ENCODE assay signal across 10 mouse cellular contexts in the genomic region with DNA sequence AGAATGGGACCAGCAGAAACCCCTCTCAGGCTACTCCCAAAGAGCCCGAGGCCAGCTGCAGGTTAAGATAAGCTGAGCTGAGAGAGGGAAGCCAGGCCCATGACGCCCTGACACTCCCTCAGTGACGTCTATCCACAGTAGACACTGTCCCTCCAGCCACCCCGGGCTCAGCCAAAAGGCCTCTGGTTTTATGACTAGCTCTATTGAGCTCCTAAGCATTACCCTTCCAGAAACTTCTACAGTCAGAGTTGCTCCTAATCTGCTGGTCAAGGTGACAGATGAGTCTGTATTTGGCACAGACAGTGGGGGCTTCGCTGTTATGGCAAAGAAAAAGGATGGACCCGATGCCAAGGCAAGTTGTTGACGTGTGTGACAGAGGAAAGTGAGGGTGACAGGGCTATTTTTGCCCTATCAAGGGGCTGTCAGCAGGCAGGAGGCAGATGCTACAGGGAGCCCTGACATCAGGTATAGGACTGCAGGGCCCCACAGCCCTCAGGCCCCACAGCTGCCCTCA.
DNase-seq lines count a peak whose midpoint lies in the region; ATAC-seq lines count a peak whose summit lies in the region.
"Had no signal": no experiment of that assay in that cellular context is flagged by ENCODE, and none has a peak within 500 bp of the region (broad histone marks: within the 10 kb centered on the region; RNA-seq: fewer than 3 reads in every experiment).

No protein-coding gene starts in this region.

- H3K36me3 ChIP-seq in forebrain, embryonic 10.5 days (replicated peaks) = no peaks in the 10 kb centered on the region
- H3K36me3 ChIP-seq in forebrain, embryonic 12.5 days (replicated peaks) = no peaks in the 10 kb centered on the region
- no peaks in the 10 kb centered on the region for H3K36me3 ChIP-seq in liver, embryonic 13.5 days
- H3K36me3 ChIP-seq: hindbrain, embryonic 15.5 days had no signal

- no peak for DNase-seq in forebrain, embryonic 10.5 days (ENCODE audit: extremely low spot score, low spot score)
- peak; percentile 42 for DNase-seq in urinary bladder, postnatal 14 days (ENCODE audit: low spot score)
- no peak for DNase-seq in urinary bladder, adult 2 months (ENCODE audit: low spot score)
- peak; percentile 92 for DNase-seq in liver, embryonic 13.5 days
- DNase-seq in right cerebral cortex, postnatal 36 days (ENCODE audit: low spot score in 2 of 2) = no peak
- DNase-seq in cerebellum, adult 11 months = no peak
- DNase-seq: adrenal gland, postnatal 36 days had no signal

- peak overlapping the region; percentile 25; the same call in 1 of the 2 replicates for H3K27ac ChIP-seq in forebrain, embryonic 10.5 days
- H3K27ac ChIP-seq in forebrain, embryonic 12.5 days = no peak overlapping the region; the same call in 1 of the 2 replicates
- H3K27ac ChIP-seq in liver, embryonic 13.5 days = peak overlapping the region; percentile 100
- H3K27ac ChIP-seq: hindbrain, embryonic 15.5 days had no signal

- no peaks in the 10 kb centered on the region for H3K9me3 ChIP-seq in forebrain, embryonic 10.5 days
- no peaks in the 10 kb centered on the region for H3K9me3 ChIP-seq in forebrain, embryonic 12.5 days
- H3K9me3 ChIP-seq in liver, embryonic 13.5 days (replicated peaks) = no peaks in the 10 kb centered on the region
- H3K9me3 ChIP-seq: hindbrain, embryonic 15.5 days had no signal

- H3K4me1 ChIP-seq in forebrain, embryonic 10.5 days = no peaks in the 10 kb centered on the region
- no peaks in the 10 kb centered on the region for H3K4me1 ChIP-seq in forebrain, embryonic 12.5 days
- H3K4me1 ChIP-seq in liver, embryonic 13.5 days (replicated peaks) = peaks cover 81% of the 10 kb centered on the region
- H3K4me1 ChIP-seq: hindbrain, embryonic 15.5 days had no signal

- H3K4me2 ChIP-seq in forebrain, embryonic 12.5 days = no peak overlapping the region
- H3K4me2 ChIP-seq in liver, embryonic 13.5 days = peak overlapping the region; percentile 67
- H3K4me2 ChIP-seq: hindbrain, embryonic 15.5 days had no signal

- WGBS in forebrain, embryonic 10.5 days = 79% methylated on average over 7 of the region's 7 CpGs
- 78% methylated on average over 7 of the region's 7 CpGs for WGBS in forebrain, embryonic 12.5 days
- 8% methylated on average over 7 of the region's 7 CpGs for WGBS in liver, embryonic 13.5 days (ENCODE audit: insufficient replicate concordance)

- no peak overlapping the region for H3K4me3 ChIP-seq in forebrain, embryonic 10.5 days
- H3K4me3 ChIP-seq in forebrain, embryonic 12.5 days (replicated peaks) = no peak overlapping the region
- H3K4me3 ChIP-seq in liver, embryonic 13.5 days (replicated peaks) = peak overlapping the region; percentile 55
- H3K4me3 ChIP-seq: hindbrain, embryonic 15.5 days had no signal

- H3K27me3 ChIP-seq in forebrain, embryonic 10.5 days (ENCODE audit: poor library complexity, severe bottlenecking) = no peaks in the 10 kb centered on the region
- H3K27me3 ChIP-seq in forebrain, embryonic 12.5 days = no peaks in the 10 kb centered on the region
- H3K27me3 ChIP-seq in liver, embryonic 13.5 days = no peaks in the 10 kb centered on the region
- H3K27me3 ChIP-seq: hindbrain, embryonic 15.5 days had no signal

- H3K9ac ChIP-seq in forebrain, embryonic 12.5 days = no peak overlapping the region
- peak overlapping the region; percentile 81 for H3K9ac ChIP-seq in liver, embryonic 13.5 days
- H3K9ac ChIP-seq: hindbrain, embryonic 15.5 days had no signal

- ATAC-seq in forebrain, embryonic 12.5 days (ENCODE audit: low FRiP score) = no peak
- peak; percentile 99 for ATAC-seq in liver, embryonic 13.5 days (ENCODE audit: low read depth)
- no peak for ATAC-seq in activated CD4-positive, CD25-positive, alpha-beta regulatory T cell, adult 4 months

Comparison
In these comparisons a context has a peak if more than half of its experiments do, and no peak if none do; other contexts are left out.
1. DNase-seq: peak in urinary bladder, postnatal 14 days (single experiment) and liver, embryonic 13.5 days (single experiment); none in forebrain, embryonic 10.5 days (single experiment), urinary bladder, adult 2 months (single experiment), right cerebral cortex, postnatal 36 days (0 of 2) and cerebellum, adult 11 months (single experiment).